Mouse (Mus musculus) forebrain, embryonic 13.5 days (tissue): ENCODE measurements around the gene Mrpl55. TPM values are rescaled to one million over a fixed set of nuclear protein-coding genes. Genes with fewer than 3 reads are reported as not detected.

Experiments used
- ATAC-seq: fragments of 200-750 bp; cut with Nextera tagmentation; 2 replicates; pipeline ENCODE4 v1.8.0; 2017
- H3K27ac ChIP-seq: fragments of 300-500 bp; sonication (generic); 2 replicates; pipeline ENCODE4 v1.5.1; 2015; ENCODE audit warnings: inconsistent platforms, mild to moderate bottlenecking, moderate library complexity
- H3K27me3 ChIP-seq: fragments of 300-500 bp; sonication (generic); 2 replicates; pipeline ENCODE4 v1.6.1; 2015; ENCODE audit warnings: mild to moderate bottlenecking, inconsistent platforms
- H3K36me3 ChIP-seq: fragments of 300-500 bp; sonication (generic); 2 replicates; pipeline ENCODE4 v1.6.1; 2015; ENCODE audit warnings: mild to moderate bottlenecking, inconsistent platforms; ENCODE audit not compliant: poor library complexity, severe bottlenecking
- H3K4me1 ChIP-seq: fragments of 300-500 bp; sonication (generic); 2 replicates; pipeline ENCODE4 v1.6.1; 2015; ENCODE audit warnings: inconsistent platforms
- H3K4me2 ChIP-seq: fragments of 300-500 bp; sonication (generic); 2 replicates; pipeline ENCODE4 v1.6.1; 2015; ENCODE audit warnings: inconsistent platforms, mild to moderate bottlenecking, moderate library complexity
- H3K4me3 ChIP-seq: fragments of 300-500 bp; sonication (generic); 2 replicates; pipeline ENCODE4 v1.5.1; 2015; ENCODE audit warnings: mild to moderate bottlenecking, inconsistent platforms
- H3K9ac ChIP-seq: fragments of 300-500 bp; sonication (generic); 2 replicates; pipeline ENCODE4 v1.6.1; 2015; ENCODE audit warnings: mild to moderate bottlenecking, inconsistent platforms
- H3K9me3 ChIP-seq: fragments of 300-500 bp; sonication (generic); replicated peaks from 2 replicates; pipeline ENCODE4 v1.6.1; 2016; ENCODE audit warnings: inconsistent platforms
- WGBS: fragments of 180-500 bp; shearing (Covaris S2); methylation state at CpG from one replicate; pipeline ENCODE4 v1.1.7; 2015; 5-methylcytosine and 5-hydroxymethylcytosine counted together
- polyA plus RNA-seq: library from polyadenylated mRNA; unstranded; fragments of >200 nt; fragmentation: Nextera tagmentation; extraction: Ambion mirVana; gene quantifications from 2 replicates; pipeline ENCODE4 v1.2.1, GENCODE M21; 2015

Gene Mrpl55
- 103 TPM in 2 replicates for polyA plus RNA-seq

GRCm38 (mm10) chr11:59202081-59202995 is at the start of gene Mrpl55:
TSS of gene Mrpl55 (plus strand) at chr11:59202486.
- ATAC-seq = peak; percentile 93
- peaks cover 19% of the 10 kb centered on the region for H3K4me1 ChIP-seq
- peak within 1 kb of the TSS; percentile 81 for H3K9ac ChIP-seq
- under 1% methylated on average over 63 of the region's 63 CpGs for WGBS
- no peaks in the 10 kb centered on the region for H3K9me3 ChIP-seq
- peak within 1 kb of the TSS; percentile 93 for H3K4me2 ChIP-seq
- peaks cover 26% of the 10 kb centered on the region for H3K36me3 ChIP-seq
- H3K27ac ChIP-seq = no peak within 1 kb of the TSS
- H3K4me3 ChIP-seq = peak within 1 kb of the TSS; percentile 74
- H3K27me3 ChIP-seq = no peaks in the 10 kb centered on the region

- no peak overlapping the region for H3K4me3 ChIP-seq
Observed at GRCm38 (mm10) chr11:59154220-59154619, 48.1 kb upstream of the Mrpl55 start.

GRCm38 (mm10) chr11:59155900-59156299 is 46.4 kb upstream of the Mrpl55 start:
- Histone ChIP-seq H3K9ac (no peak overlapping the region), H3K27ac (no peak overlapping the region), H3K4me1 (no peaks in the 10 kb centered on the region), H3K4me2 (no peak overlapping the region), H3K36me3 (peaks cover 30% of the 10 kb centered on the region), H3K27me3 (no peaks in the 10 kb centered on the region), H3K9me3 (no peaks in the 10 kb centered on the region), H3K4me3 (no peak overlapping the region)
- 94% methylated on average over 5 of the region's 5 CpGs for WGBS
- no peak for ATAC-seq

More at GRCm38 (mm10) chr11:59154220-59154619, 48.1 kb upstream of the Mrpl55 start:
- Histone ChIP-seq H3K9me3 (no peaks in the 10 kb centered on the region), H3K36me3 (peaks cover 30% of the 10 kb centered on the region), H3K4me2 (no peak overlapping the region), H3K4me1 (no peaks in the 10 kb centered on the region), H3K27me3 (no peaks in the 10 kb centered on the region), H3K27ac (no peak overlapping the region), H3K9ac (no peak overlapping the region)
- 89% methylated on average over 7 of the region's 7 CpGs for WGBS
- no peak for ATAC-seq

- Histone ChIP-seq H3K4me1 (peaks cover 13% of the 10 kb centered on the region), H3K9ac (no peak overlapping the region), H3K27ac (no peak overlapping the region), H3K9me3 (no peaks in the 10 kb centered on the region), H3K4me3 (no peak overlapping the region), H3K4me2 (no peak overlapping the region), H3K27me3 (no peaks in the 10 kb centered on the region), H3K36me3 (peaks cover 30% of the 10 kb centered on the region)
- 92% methylated on average over 13 of the region's 13 CpGs for WGBS
- ATAC-seq = no peak
Observed at GRCm38 (mm10) chr11:59159099-59159498, 43.2 kb upstream of the Mrpl55 start.

- Histone ChIP-seq H3K4me1 (peaks cover 17% of the 10 kb centered on the region), H3K4me2 (no peak overlapping the region), H3K9me3 (no peaks in the 10 kb centered on the region), H3K36me3 (peaks cover 30% of the 10 kb centered on the region), H3K27ac (no peak overlapping the region), H3K27me3 (no peaks in the 10 kb centered on the region), H3K4me3 (no peak overlapping the region), H3K9ac (no peak overlapping the region)
- no peak for ATAC-seq
- WGBS = 81% methylated on average over 4 of the region's 4 CpGs
Observed at GRCm38 (mm10) chr11:59159558-59159957, 42.7 kb upstream of the Mrpl55 start.

GRCm38 (mm10) chr11:59161398-59161797 is 40.9 kb upstream of the Mrpl55 start:
- H3K4me1 ChIP-seq = peaks cover 17% of the 10 kb centered on the region
- no peak for ATAC-seq
- no peak overlapping the region for H3K9ac ChIP-seq
- peaks cover 23% of the 10 kb centered on the region for H3K36me3 ChIP-seq
- H3K27ac ChIP-seq = no peak overlapping the region
- 83% methylated on average over 5 of the region's 5 CpGs for whole genome bisulfite sequencing
- H3K4me3 ChIP-seq = no peak overlapping the region
- no peaks in the 10 kb centered on the region for H3K27me3 ChIP-seq
- H3K9me3 ChIP-seq = no peaks in the 10 kb centered on the region
- no peak overlapping the region for H3K4me2 ChIP-seq

GRCm38 (mm10) chr11:59162443-59163254 is 39.6 kb upstream of the Mrpl55 start:
- Histone ChIP-seq H3K4me2 (peak overlapping the region; percentile 67), H3K4me3 (peak overlapping the region; percentile 72), H3K36me3 (peaks cover 14% of the 10 kb centered on the region), H3K27me3 (no peaks in the 10 kb centered on the region), H3K4me1 (peaks cover 17% of the 10 kb centered on the region), H3K9ac (peak overlapping the region; percentile 60), H3K27ac (peak overlapping the region; percentile 99), H3K9me3 (no peaks in the 10 kb centered on the region)
- WGBS = 57% methylated on average over 9 of the region's 9 CpGs
- no peak for ATAC-seq

- no peaks in the 10 kb centered on the region for H3K27me3 ChIP-seq
- peaks cover 5% of the 10 kb centered on the region for H3K36me3 ChIP-seq
- WGBS = 4% methylated on average over 61 of the region's 68 CpGs
- H3K9me3 ChIP-seq = no peaks in the 10 kb centered on the region
- peak within 1 kb of the TSS; percentile 84 for H3K9ac ChIP-seq
- peak within 1 kb of the TSS; percentile 99 for H3K27ac ChIP-seq
- peak; percentile 99 for ATAC-seq
- peak within 1 kb of the TSS; percentile 72 for H3K4me3 ChIP-seq
- peak within 1 kb of the TSS; percentile 67 for H3K4me2 ChIP-seq
- peaks cover 17% of the 10 kb centered on the region for H3K4me1 ChIP-seq
Observed at GRCm38 (mm10) chr11:59163255-59164236, 38.7 kb upstream of the Mrpl55 start, which contains the start of gene Iba57. TSS of gene Iba57 (minus strand) at chr11:59163739.

GRCm38 (mm10) chr11:59164384-59164783 is 37.9 kb upstream of the Mrpl55 start:
- H3K36me3 ChIP-seq = no peaks in the 10 kb centered on the region
- H3K4me1 ChIP-seq = peaks cover 17% of the 10 kb centered on the region
- H3K4me3 ChIP-seq = 0 out of 2 replicates have a peak overlapping the region, but pooled peaks have one; percentile 72
- 91% methylated on average over 9 of the region's 9 CpGs for WGBS
- H3K4me2 ChIP-seq = peak overlapping the region; percentile 67
- no peak overlapping the region; the same call in 1 of the 2 replicates for H3K27ac ChIP-seq
- no peaks in the 10 kb centered on the region for H3K27me3 ChIP-seq
- no peak overlapping the region for H3K9ac ChIP-seq
- no peaks in the 10 kb centered on the region for H3K9me3 ChIP-seq
- no peak for ATAC-seq

- peaks cover 17% of the 10 kb centered on the region for H3K4me1 ChIP-seq
- 0 out of 2 replicates have a peak, but pooled peaks cover 4% of the 10 kb centered on the region for H3K27me3 ChIP-seq
- no peak overlapping the region for H3K4me3 ChIP-seq
- WGBS = 34% methylated on average over 2 of the region's 2 CpGs
- ATAC-seq = no peak
- no peak overlapping the region for H3K27ac ChIP-seq
- H3K9me3 ChIP-seq = no peaks in the 10 kb centered on the region
- no peak overlapping the region for H3K4me2 ChIP-seq
- no peaks in the 10 kb centered on the region for H3K36me3 ChIP-seq
- H3K9ac ChIP-seq = no peak overlapping the region
Observed at GRCm38 (mm10) chr11:59165616-59166241, 36.6 kb upstream of the Mrpl55 start.

- Histone ChIP-seq H3K4me3 (no peak overlapping the region), H3K4me2 (no peak overlapping the region), H3K27ac (no peak overlapping the region), H3K27me3 (peaks cover 14% of the 10 kb centered on the region), H3K36me3 (no peaks in the 10 kb centered on the region), H3K4me1 (no peaks in the 10 kb centered on the region), H3K9ac (no peak overlapping the region), H3K9me3 (no peaks in the 10 kb centered on the region)
- ATAC-seq = no peak
- 84% methylated on average over 3 of the region's 3 CpGs for WGBS
Observed at GRCm38 (mm10) chr11:59169807-59170206, 32.5 kb upstream of the Mrpl55 start.
